Mouse (Mus musculus): ENCODE results near the gene Nfib.

DNA sequence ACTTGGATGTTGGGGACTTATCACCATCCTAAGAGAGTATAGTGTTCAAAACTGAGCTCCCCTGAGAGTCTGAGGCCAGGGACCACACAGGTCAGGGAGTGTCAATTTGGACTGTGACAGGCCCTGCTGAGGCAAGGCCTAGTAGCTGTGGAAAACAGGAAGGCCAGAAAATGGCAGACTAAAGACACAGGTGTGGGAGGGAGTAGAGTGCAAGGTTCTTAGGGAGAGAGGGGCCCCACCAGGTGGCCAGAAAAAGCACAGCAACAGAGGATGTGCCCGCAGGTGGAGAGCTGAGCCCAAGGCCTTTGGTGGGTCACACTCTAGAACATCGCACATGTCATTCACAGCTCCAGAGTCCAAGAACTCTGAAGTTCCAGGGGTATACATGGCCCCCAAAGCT, 10.3 kb upstream of the Nfib start:
- TF ChIP-seq CTCF (IDR thresholded peaks at IDR 0.05; ENCODE audit: low read depth, low read length) (no peak), POLR2AphosphoS5 (IDR thresholded peaks at IDR 0.05; ENCODE audit: insufficient replicate concordance, low read depth, low read length) (no peak)

Data from G1E (cell line).